Mouse (Mus musculus) midbrain, embryonic 12.5 days (tissue): ENCODE measurements around the gene Man1a. TPM values are rescaled to one million over a fixed set of nuclear protein-coding genes. Genes with fewer than 3 reads are reported as not detected.

ENCODE experiments used
- ATAC-seq: fragments of 200-750 bp; cut with Nextera tagmentation; 2 replicates; pipeline ENCODE4 v1.8.0; 2017; ENCODE audit warnings: low read depth, moderate TSS enrichment, moderate library complexity; ENCODE audit not compliant: low FRiP score
- H3K27ac ChIP-seq: fragments of 300-500 bp; sonication (generic); replicated peaks from 2 replicates; pipeline ENCODE4 v1.5.1; 2016; ENCODE audit warnings: mild to moderate bottlenecking
- H3K27me3 ChIP-seq: fragments of 300-500 bp; sonication (generic); 2 replicates; pipeline ENCODE4 v1.6.1; 2016; ENCODE audit warnings: mild to moderate bottlenecking
- H3K36me3 ChIP-seq: fragments of 300-500 bp; sonication (generic); 2 replicates; pipeline ENCODE4 v1.6.1; 2016
- H3K4me1 ChIP-seq: fragments of 300-500 bp; sonication (generic); 2 replicates; pipeline ENCODE4 v1.6.1; 2016
- H3K4me2 ChIP-seq: fragments of 300-500 bp; sonication (generic); replicated peaks from 2 replicates; pipeline ENCODE4 v1.6.1; 2016; ENCODE audit warnings: mild to moderate bottlenecking, moderate library complexity
- H3K4me3 ChIP-seq: fragments of 300-500 bp; sonication (generic); 2 replicates; pipeline ENCODE4 v1.5.1; 2016; ENCODE audit warnings: mild to moderate bottlenecking
- H3K9ac ChIP-seq: fragments of 300-500 bp; sonication (generic); replicated peaks from 2 replicates; pipeline ENCODE4 v1.6.1; 2016; ENCODE audit warnings: mild to moderate bottlenecking, moderate library complexity
- H3K9me3 ChIP-seq: fragments of 300-500 bp; sonication (generic); 2 replicates; pipeline ENCODE4 v1.6.1; 2016; ENCODE audit warnings: mild to moderate bottlenecking
- whole genome bisulfite sequencing: fragments of 180-500 bp; shearing (Covaris S2); methylation state at CpG from one replicate; pipeline ENCODE4 v1.1.7; 2016; 5-methylcytosine and 5-hydroxymethylcytosine counted together
- polyA plus RNA-seq: library from polyadenylated mRNA; unstranded; fragments of >200 nt; fragmentation: Nextera tagmentation; extraction: Ambion mirVana; gene quantifications from 2 replicates; pipeline ENCODE4 v1.2.1, GENCODE M21; 2016

Man1a gene
- polyA plus RNA-seq, 1 experiment from 2014 or later = 2.6 TPM

- ATAC-seq = no peak
- H3K9ac ChIP-seq = no peak overlapping the region
- H3K4me2 ChIP-seq = no peak overlapping the region
- no peak overlapping the region for H3K27ac ChIP-seq
- WGBS = 89% methylated on average over 1 of the region's 1 CpGs
- no peaks in the 10 kb centered on the region for H3K36me3 ChIP-seq
- no peaks in the 10 kb centered on the region for H3K9me3 ChIP-seq
- H3K4me1 ChIP-seq = no peaks in the 10 kb centered on the region
- no peaks in the 10 kb centered on the region for H3K27me3 ChIP-seq
- no peak overlapping the region for H3K4me3 ChIP-seq
These were observed 40.8 kb downstream of the Man1a start for GRCm38 (mm10) chr10:54035586-54035985.

DNA sequence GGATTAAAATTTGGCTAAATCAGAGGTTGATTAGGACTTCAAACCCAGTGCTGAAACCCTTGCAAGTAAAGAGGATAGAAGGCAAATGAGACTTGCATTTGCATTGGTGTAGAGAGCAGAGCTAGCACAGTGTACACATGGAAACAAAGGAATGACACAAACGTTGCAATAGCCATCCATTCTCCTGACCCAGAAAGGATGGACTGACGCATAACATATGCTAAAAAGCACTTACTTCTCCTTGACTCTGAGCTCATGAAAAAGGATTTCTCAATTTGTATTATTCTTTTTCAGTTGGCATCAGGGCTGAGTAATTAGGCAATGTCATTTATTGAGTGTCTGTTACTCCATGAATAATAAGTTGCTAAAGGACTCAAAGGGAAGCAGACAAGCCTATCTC is 41.6 kb downstream of the Man1a start:
- WGBS = 64% methylated on average over 2 of the region's 2 CpGs
- Histone ChIP-seq H3K4me1 (no peaks in the 10 kb centered on the region), H3K9ac (no peak overlapping the region), H3K27ac (no peak overlapping the region), H3K4me3 (no peak overlapping the region), H3K9me3 (no peaks in the 10 kb centered on the region), H3K4me2 (no peak overlapping the region), H3K36me3 (no peaks in the 10 kb centered on the region), H3K27me3 (no peaks in the 10 kb centered on the region)
- no peak for ATAC-seq

GRCm38 (mm10) chr10:54032316-54033092 is 43.9 kb downstream of the Man1a start:
- H3K36me3 ChIP-seq = no peaks in the 10 kb centered on the region
- no peak for ATAC-seq
- no peaks in the 10 kb centered on the region for H3K27me3 ChIP-seq
- H3K4me1 ChIP-seq = no peaks in the 10 kb centered on the region
- no peak overlapping the region for H3K9ac ChIP-seq
- WGBS = 91% methylated on average over 9 of the region's 9 CpGs
- H3K4me3 ChIP-seq = no peak overlapping the region
- no peak overlapping the region for H3K4me2 ChIP-seq
- H3K27ac ChIP-seq = no peak overlapping the region
- H3K9me3 ChIP-seq = no peaks in the 10 kb centered on the region

DNA sequence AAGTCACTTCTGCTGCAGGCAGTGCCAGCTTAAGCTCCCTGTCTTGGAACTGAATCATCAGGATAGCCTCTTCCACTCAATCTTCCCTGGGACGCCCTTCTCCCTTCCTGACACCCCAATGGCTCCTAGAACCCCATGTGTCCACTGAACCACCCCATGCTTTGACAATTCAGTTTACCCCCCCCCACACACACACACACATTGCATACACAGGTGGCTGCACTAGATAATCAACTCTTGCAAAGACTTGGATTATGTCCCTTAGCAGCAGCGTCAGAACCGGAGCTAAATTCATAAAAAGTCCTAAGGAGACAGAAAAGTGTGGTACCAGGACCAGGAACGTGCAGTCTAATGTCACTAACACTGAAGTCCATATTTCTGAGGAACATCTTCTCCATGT is 47.5 kb downstream of the Man1a start:
- H3K9me3 ChIP-seq = no peaks in the 10 kb centered on the region
- H3K4me1 ChIP-seq = no peaks in the 10 kb centered on the region
- no peaks in the 10 kb centered on the region for H3K27me3 ChIP-seq
- no peak overlapping the region for H3K4me2 ChIP-seq
- ATAC-seq = no peak
- no peak overlapping the region for H3K27ac ChIP-seq
- 95% methylated on average over 4 of the region's 4 CpGs for WGBS
- no peaks in the 10 kb centered on the region for H3K36me3 ChIP-seq
- H3K4me3 ChIP-seq = no peak overlapping the region
- H3K9ac ChIP-seq = no peak overlapping the region

GRCm38 (mm10) chr10:54026738-54027427 is 49.5 kb downstream of the Man1a start:
- no peak for ATAC-seq
- no peak overlapping the region for H3K4me2 ChIP-seq
- no peak overlapping the region for H3K4me3 ChIP-seq
- no peaks in the 10 kb centered on the region for H3K4me1 ChIP-seq
- H3K9me3 ChIP-seq = no peaks in the 10 kb centered on the region
- WGBS = 90% methylated on average over 5 of the region's 5 CpGs
- H3K9ac ChIP-seq = no peak overlapping the region
- H3K27me3 ChIP-seq = no peaks in the 10 kb centered on the region
- no peak overlapping the region for H3K27ac ChIP-seq
- no peaks in the 10 kb centered on the region for H3K36me3 ChIP-seq

DNA sequence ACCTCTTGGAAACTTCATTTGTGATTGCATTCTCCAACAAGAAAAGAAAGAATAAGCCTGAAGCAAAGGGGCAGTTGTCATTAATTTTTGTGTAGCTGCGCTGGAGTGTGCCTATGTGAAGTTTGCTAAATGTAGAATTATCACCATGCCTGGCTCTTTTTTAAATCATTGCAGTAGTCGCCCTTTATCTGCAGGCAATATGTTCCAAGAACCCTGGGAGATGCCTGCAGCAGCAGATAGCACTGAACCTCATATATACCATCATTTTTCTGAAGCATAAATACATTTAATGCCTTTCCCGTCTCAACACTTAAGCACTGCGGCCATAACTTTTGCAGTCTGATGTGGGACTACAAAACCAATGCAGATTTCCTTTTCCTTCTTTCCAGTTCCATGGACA is 50.3 kb downstream of the Man1a start:
- no peaks in the 10 kb centered on the region for H3K9me3 ChIP-seq
- no peaks in the 10 kb centered on the region for H3K36me3 ChIP-seq
- WGBS = 93% methylated on average over 4 of the region's 4 CpGs
- no peaks in the 10 kb centered on the region for H3K27me3 ChIP-seq
- no peak overlapping the region for H3K9ac ChIP-seq
- no peak overlapping the region for H3K4me3 ChIP-seq
- no peaks in the 10 kb centered on the region for H3K4me1 ChIP-seq
- H3K27ac ChIP-seq = no peak overlapping the region
- no peak overlapping the region for H3K4me2 ChIP-seq
- ATAC-seq = no peak

DNA sequence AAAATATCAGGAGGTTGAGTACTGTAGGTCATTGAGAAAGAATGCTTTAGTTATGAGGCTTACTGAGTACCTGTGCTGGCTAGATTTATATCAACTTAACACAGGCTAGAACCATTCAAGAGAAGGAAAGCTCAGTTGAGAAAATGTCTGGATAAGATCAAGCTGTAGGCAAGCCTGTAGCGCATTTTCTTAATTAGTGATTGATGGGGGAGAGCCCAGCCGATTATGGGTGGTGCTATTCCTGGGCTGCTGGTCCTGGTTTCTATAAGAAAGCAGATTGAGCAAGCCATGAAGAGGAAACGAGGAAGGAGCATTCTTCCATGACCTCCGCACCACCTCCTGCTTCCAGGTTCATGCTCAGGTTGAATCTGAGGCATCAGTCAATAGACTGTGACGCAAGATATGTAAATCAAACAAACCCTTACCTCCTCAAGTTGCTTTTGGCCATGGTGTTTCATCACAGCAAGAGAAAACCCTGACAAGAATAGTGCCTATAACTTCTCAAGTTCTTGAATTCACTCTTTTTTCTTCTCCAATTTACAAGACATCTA is 58.4 kb downstream of the Man1a start:
- WGBS = 90% methylated on average over 5 of the region's 5 CpGs
- Histone ChIP-seq H3K4me1 (no peaks in the 10 kb centered on the region), H3K4me2 (no peak overlapping the region), H3K9ac (no peak overlapping the region), H3K9me3 (no peaks in the 10 kb centered on the region), H3K27me3 (no peaks in the 10 kb centered on the region), H3K27ac (no peak overlapping the region), H3K36me3 (no peaks in the 10 kb centered on the region), H3K4me3 (no peak overlapping the region)
- no peak for ATAC-seq

- no peak overlapping the region for H3K4me2 ChIP-seq
- H3K27ac ChIP-seq = no peak overlapping the region
- H3K9ac ChIP-seq = no peak overlapping the region
- H3K4me1 ChIP-seq = no peaks in the 10 kb centered on the region
- H3K9me3 ChIP-seq = no peaks in the 10 kb centered on the region
- no peak overlapping the region for H3K4me3 ChIP-seq
- ATAC-seq = no peak
- no peaks in the 10 kb centered on the region for H3K36me3 ChIP-seq
- H3K27me3 ChIP-seq = no peaks in the 10 kb centered on the region
- WGBS = 83% methylated on average over 15 of the region's 15 CpGs
These were observed 62.2 kb downstream of the Man1a start for GRCm38 (mm10) chr10:54014116-54014758.

GRCm38 (mm10) chr10:54013143-54013791 is 63.1 kb downstream of the Man1a start:
- Histone ChIP-seq H3K27ac (no peak overlapping the region), H3K4me2 (no peak overlapping the region), H3K9ac (no peak overlapping the region), H3K36me3 (no peaks in the 10 kb centered on the region), H3K4me3 (no peak overlapping the region), H3K27me3 (no peaks in the 10 kb centered on the region), H3K4me1 (no peaks in the 10 kb centered on the region), H3K9me3 (no peaks in the 10 kb centered on the region)
- WGBS = 78% methylated on average over 11 of the region's 11 CpGs
- ATAC-seq = no peak

- no peak for ATAC-seq
- Histone ChIP-seq H3K27ac (no peak overlapping the region), H3K9ac (no peak overlapping the region), H3K4me3 (no peak overlapping the region), H3K36me3 (no peaks in the 10 kb centered on the region), H3K4me1 (no peaks in the 10 kb centered on the region), H3K9me3 (no peaks in the 10 kb centered on the region), H3K4me2 (no peak overlapping the region), H3K27me3 (no peaks in the 10 kb centered on the region)
- 94% methylated on average over 6 of the region's 6 CpGs for WGBS
These were observed 67.3 kb downstream of the Man1a start for GRCm38 (mm10) chr10:54009154-54009553.

DNA sequence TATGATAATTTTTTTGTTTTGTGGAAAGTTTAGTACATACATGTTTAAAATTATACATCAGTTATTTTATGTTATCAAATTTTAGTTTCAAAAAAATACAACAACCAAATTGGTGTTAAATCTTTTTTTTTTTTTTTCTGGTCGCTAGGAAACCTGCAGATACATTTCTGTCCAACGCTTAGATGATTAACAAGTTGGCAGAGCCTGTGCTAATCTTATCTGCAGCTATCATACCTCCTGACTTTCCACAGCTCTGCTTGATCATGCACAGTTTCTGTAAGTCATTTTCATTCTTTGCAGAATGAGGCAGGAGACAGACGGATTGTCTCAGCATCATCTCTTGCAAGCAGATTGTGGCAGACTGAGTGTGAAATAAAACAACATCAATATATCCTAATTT is 69.5 kb downstream of the Man1a start:
- 81% methylated on average over 3 of the region's 3 CpGs for WGBS
- H3K27ac ChIP-seq = no peak overlapping the region
- H3K27me3 ChIP-seq = no peaks in the 10 kb centered on the region
- no peak overlapping the region for H3K9ac ChIP-seq
- H3K36me3 ChIP-seq = no peaks in the 10 kb centered on the region
- no peak for ATAC-seq
- H3K4me3 ChIP-seq = no peak overlapping the region
- no peaks in the 10 kb centered on the region for H3K4me1 ChIP-seq
- H3K4me2 ChIP-seq = no peak overlapping the region
- no peaks in the 10 kb centered on the region for H3K9me3 ChIP-seq

DNA sequence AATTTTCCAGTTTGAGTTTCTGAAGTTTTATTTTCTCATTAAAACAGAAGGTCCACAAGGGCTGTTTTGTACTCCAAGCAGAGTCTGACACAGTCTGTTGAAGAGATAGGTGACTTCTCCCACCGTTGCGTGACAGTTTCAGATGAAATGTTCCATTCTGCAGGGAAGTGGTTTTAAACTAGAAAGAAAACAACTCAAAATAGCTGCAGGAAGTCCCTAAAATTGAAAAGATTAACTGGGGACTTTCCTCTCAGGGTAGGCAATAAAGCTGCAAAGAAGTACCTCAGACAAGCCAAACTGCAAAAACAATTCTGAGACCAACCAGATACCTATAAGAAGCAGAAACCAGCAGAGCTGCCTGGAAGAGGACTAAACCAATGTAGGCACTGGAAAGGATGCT is 70.6 kb downstream of the Man1a start:
- no peaks in the 10 kb centered on the region for H3K27me3 ChIP-seq
- no peaks in the 10 kb centered on the region for H3K9me3 ChIP-seq
- no peak overlapping the region for H3K9ac ChIP-seq
- WGBS = 87% methylated on average over 2 of the region's 2 CpGs
- no peak for ATAC-seq
- H3K4me3 ChIP-seq = no peak overlapping the region
- no peaks in the 10 kb centered on the region for H3K4me1 ChIP-seq
- no peaks in the 10 kb centered on the region for H3K36me3 ChIP-seq
- no peak overlapping the region for H3K27ac ChIP-seq
- no peak overlapping the region for H3K4me2 ChIP-seq
